Mouse (Mus musculus): ENCODE measurements around the gene Frat2. TPM values are rescaled to one million over a fixed set of nuclear protein-coding genes. Genes with fewer than 3 reads are reported as not detected.
A peak's percentile ranks its signal among the peaks of the same experiment; 100 is the strongest.

Gene Frat2
- polyA plus RNA-seq, 1 experiment, result 5.8 TPM

DNA sequence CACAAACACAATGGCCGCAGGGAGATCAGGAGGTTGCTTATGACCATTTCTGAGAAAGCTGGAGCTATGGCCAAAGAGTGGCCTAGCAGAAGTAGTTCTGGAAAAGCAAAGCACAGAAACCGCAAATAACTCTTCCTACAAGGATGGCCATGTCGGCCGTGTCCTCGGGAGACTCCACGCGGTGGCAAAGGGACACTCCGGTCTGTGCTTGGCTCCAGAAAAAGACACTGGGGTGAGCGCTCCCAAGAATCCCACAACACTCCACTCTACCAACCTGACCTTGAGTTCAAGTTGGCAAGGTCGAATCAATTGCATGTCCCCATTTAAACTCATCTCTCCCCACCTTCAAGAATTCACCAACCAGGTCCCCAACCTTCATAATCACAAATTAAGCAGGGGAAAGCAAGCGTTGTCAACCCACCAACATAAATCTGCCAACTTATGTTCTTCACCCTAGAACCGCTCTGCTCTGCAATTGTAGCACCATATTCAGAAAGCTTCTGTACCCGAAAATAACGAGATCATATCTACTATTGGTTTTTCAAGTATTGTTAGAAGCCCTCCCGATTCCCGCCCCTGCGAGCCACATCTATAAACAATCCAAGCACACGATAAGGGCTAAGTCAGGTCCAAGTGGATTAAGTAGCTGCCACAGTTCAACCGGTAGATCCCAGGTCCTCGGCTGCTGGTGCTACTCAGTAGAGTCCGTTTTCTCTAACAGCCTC, 1.4 kb downstream of the Frat2 start:
- H3K4me1 ChIP-seq (ENCODE audit: control insufficient read depth, insufficient read depth, low read length), result no peaks in the 10 kb centered on the region
- no peak overlapping the region for H3K27ac ChIP-seq (ENCODE audit: insufficient read depth, low read length)

DNA sequence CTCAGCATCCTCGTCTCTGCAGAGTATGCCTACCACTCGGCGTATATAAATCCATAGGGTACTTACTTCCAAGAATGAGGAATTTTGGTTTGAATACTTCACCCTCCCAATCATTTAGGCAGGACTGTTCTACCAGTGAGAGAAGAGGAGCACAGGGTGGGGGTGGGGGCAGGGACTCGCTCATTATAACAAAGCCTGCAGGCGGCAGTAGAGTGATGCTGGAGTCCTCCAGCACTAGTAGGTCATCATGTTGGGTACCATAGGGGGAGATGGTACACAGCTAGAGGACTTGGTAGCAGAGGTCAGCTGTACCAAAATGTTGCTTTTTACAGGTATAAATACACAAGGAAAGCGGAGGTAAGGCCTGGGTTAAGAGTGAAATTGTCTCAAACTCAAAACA, 3.6 kb downstream of the Frat2 start:
- no peaks in the 10 kb centered on the region for H3K4me1 ChIP-seq (ENCODE audit: control insufficient read depth, insufficient read depth, low read length)
- no peak overlapping the region for H3K27ac ChIP-seq (ENCODE audit: insufficient read depth, low read length)
- H3K4me3 ChIP-seq (ENCODE audit: insufficient read depth, low read length), result no peak overlapping the region
- TF ChIP-seq CTCF (IDR thresholded peaks at IDR 0.05; ENCODE audit: extremely low read depth, insufficient read depth, low read length) (0 out of 2 replicates have a peak, but pooled peaks have one; percentile 11), POLR2A (IDR thresholded peaks at IDR 0.05; ENCODE audit: extremely low read depth, insufficient read depth, low read length) (no peak)

More for the DNA sequence above, 1.4 kb downstream of the Frat2 start:
- H3K4me3 ChIP-seq (ENCODE audit: insufficient read depth, low read length), result peak overlapping the region; percentile 91
- TF ChIP-seq CTCF (IDR thresholded peaks at IDR 0.05; ENCODE audit: extremely low read depth, insufficient read depth, low read length) (no peak), POLR2A (IDR thresholded peaks at IDR 0.05; ENCODE audit: extremely low read depth, insufficient read depth, low read length) (no peak)

DNA sequence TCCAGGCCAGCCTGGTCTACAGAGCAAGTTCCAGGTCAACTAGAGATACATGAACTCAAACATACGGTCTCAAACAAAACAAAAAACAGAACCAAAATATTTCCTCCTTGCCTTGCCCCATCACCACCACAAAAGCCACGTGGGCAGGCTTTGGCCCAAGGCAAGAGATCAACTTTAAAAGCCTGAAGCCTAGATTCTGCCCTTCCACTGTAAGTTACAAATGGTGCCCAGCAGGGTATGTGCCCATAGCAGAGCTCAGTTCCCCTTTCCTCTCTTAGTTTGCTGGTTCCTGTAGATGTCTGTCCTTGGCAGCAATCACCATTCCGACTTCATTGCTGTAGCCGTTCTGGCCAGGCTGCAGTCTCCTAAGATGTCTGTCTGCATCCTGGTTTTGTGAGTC, 5.2 kb downstream of the Frat2 start:
- Histone ChIP-seq H3K4me3 (ENCODE audit: insufficient read depth, low read length) (no peak overlapping the region), H3K4me1 (ENCODE audit: control insufficient read depth, insufficient read depth, low read length) (no peaks in the 10 kb centered on the region), H3K27ac (ENCODE audit: insufficient read depth, low read length) (no peak overlapping the region)
- TF ChIP-seq POLR2A (IDR thresholded peaks at IDR 0.05; ENCODE audit: extremely low read depth, insufficient read depth, low read length) (no peak), CTCF (IDR thresholded peaks at IDR 0.05; ENCODE audit: extremely low read depth, insufficient read depth, low read length) (no peak)

DNA sequence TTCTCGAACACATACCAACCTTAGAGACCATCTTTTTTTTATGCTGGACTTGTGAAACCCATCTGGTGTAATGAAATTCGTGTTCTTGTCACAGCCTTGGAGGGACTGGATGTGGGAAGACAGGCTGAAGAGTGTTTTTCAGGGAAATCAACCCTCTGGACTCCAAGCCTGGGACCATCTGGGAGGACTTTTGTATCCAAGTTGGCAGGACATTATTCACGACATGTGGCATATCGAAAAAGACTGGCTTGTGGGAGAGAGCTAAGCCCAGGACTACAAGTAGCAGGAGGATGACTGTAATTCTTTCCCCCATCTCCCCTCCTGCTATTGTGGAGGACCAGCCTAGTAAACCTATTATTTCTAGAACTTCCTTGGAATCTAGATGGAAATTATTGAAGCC, 5.7 kb downstream of the Frat2 start:
- TF ChIP-seq POLR2A (IDR thresholded peaks at IDR 0.05; ENCODE audit: extremely low read depth, insufficient read depth, low read length) (no peak), CTCF (IDR thresholded peaks at IDR 0.05; ENCODE audit: extremely low read depth, insufficient read depth, low read length) (no peak)
- Histone ChIP-seq H3K4me3 (ENCODE audit: insufficient read depth, low read length) (no peak overlapping the region), H3K27ac (ENCODE audit: insufficient read depth, low read length) (no peak overlapping the region), H3K4me1 (ENCODE audit: control insufficient read depth, insufficient read depth, low read length) (no peaks in the 10 kb centered on the region)

DNA sequence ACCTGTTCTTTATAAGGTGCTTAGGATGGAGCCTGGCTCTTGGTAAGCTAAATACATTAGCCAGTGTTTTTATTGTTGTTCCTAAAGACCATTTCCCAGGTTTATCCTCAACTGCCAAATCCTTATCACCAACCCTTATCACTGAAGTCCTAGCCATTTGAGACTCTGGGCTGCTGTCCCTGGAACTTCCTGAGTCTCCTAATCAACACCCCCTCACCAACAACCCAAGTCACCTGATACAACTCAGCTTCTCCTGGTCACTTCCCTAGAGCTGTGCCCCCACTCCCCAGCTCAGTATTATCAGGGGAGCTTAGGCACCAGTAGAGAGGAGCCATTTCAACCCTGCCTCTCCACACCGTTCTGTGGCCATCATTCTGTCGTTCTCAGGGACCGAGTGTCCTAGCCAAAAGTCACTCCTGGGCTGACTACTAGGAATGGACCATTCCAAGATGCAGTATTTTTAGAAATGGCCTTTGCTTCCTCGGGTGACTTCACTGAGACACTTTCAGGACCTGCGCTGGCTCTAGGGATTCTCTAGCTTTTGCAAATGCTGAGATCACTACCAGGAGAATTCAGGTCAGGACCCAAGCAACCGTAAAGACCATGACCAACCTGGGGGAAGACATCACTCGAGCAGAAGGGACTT, 6.7 kb downstream of the Frat2 start:
- no peaks in the 10 kb centered on the region for H3K4me1 ChIP-seq (ENCODE audit: control insufficient read depth, insufficient read depth, low read length)
- no peak overlapping the region for H3K4me3 ChIP-seq (ENCODE audit: insufficient read depth, low read length)
- TF ChIP-seq CTCF (IDR thresholded peaks at IDR 0.05; ENCODE audit: extremely low read depth, insufficient read depth, low read length) (no peak), POLR2A (IDR thresholded peaks at IDR 0.05; ENCODE audit: extremely low read depth, insufficient read depth, low read length) (no peak)
- H3K27ac ChIP-seq (ENCODE audit: insufficient read depth, low read length), result no peak overlapping the region

DNA sequence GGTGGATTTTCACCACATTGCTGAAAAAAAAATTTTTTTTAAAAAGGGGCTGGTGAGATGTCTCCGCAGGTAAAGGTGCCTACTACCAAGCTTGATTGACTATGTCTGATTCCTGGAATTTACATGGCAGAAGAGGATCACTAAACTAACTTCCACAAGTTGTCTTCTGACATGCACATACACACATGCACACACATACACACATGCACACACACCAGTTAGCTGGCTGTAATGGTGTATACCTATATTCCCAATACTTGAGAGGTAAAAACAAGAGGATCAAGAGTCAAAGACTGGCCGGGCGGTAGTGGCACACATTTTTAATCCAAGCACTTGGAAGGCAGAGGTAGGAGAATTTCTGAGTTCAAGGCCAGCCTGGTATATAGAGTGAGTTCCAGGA, 8.2 kb downstream of the Frat2 start:
- H3K4me3 ChIP-seq (ENCODE audit: insufficient read depth, low read length), result no peak overlapping the region
- H3K27ac ChIP-seq (ENCODE audit: insufficient read depth, low read length), result no peak overlapping the region
- no peak for TF ChIP-seq POLR2A (IDR thresholded peaks at IDR 0.05; ENCODE audit: extremely low read depth, insufficient read depth, low read length)
- no peak for TF ChIP-seq CTCF (IDR thresholded peaks at IDR 0.05; ENCODE audit: extremely low read depth, insufficient read depth, low read length)
- H3K4me1 ChIP-seq (ENCODE audit: control insufficient read depth, insufficient read depth, low read length), result no peaks in the 10 kb centered on the region; the same call in 1 of the 2 replicates

DNA sequence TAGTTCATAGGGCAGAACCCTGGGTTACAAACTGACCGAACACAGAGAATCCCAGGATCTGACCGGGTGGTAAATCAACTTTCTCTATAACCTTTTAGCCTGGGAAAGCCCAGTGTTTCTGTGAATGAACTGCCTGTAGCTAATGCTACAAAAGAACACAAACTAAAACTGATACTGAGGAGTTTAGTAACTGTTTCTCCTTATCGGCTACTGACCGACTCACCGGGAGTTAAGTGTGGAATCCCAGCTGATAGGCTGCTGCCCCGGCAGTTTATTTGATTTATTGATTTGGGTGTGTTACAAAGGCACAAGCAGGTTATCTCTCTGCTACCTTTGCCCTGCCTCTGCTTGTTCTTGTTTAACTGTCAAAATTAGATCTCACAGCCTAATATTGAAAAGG, 9.1 kb downstream of the Frat2 start:
- TF ChIP-seq POLR2A (IDR thresholded peaks at IDR 0.05; ENCODE audit: extremely low read depth, insufficient read depth, low read length) (no peak), CTCF (IDR thresholded peaks at IDR 0.05; ENCODE audit: extremely low read depth, insufficient read depth, low read length) (no peak)
- H3K4me1 ChIP-seq (ENCODE audit: control insufficient read depth, insufficient read depth, low read length), result no peaks in the 10 kb centered on the region; the same call in 1 of the 2 replicates
- no peak overlapping the region for H3K27ac ChIP-seq (ENCODE audit: insufficient read depth, low read length)
- H3K4me3 ChIP-seq (ENCODE audit: insufficient read depth, low read length), result no peak overlapping the region

DNA sequence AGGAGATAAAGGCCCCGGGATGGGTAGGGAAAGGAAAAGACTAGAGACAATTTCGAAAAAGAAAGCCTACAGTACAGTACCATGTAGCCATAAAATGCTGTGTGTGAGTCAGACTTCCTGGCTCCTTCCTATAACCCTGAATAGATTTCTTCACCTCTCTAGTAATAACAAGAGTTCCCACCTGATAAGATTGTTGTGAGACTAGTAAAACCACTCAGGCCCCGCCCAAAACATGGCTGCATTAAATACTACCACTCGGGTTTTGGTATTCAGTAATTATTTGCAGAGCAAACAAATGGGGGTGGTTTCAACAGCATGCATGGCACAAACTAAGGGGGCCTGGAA, 10.0 kb downstream of the Frat2 start:
- Histone ChIP-seq H3K27ac (ENCODE audit: insufficient read depth, low read length) (no peak overlapping the region), H3K4me3 (ENCODE audit: insufficient read depth, low read length) (no peak overlapping the region), H3K4me1 (ENCODE audit: control insufficient read depth, insufficient read depth, low read length) (peaks cover under 1% of the 10 kb centered on the region; the same call in 1 of the 2 replicates)
- no peak for TF ChIP-seq CTCF (IDR thresholded peaks at IDR 0.05; ENCODE audit: extremely low read depth, insufficient read depth, low read length)

DNA sequence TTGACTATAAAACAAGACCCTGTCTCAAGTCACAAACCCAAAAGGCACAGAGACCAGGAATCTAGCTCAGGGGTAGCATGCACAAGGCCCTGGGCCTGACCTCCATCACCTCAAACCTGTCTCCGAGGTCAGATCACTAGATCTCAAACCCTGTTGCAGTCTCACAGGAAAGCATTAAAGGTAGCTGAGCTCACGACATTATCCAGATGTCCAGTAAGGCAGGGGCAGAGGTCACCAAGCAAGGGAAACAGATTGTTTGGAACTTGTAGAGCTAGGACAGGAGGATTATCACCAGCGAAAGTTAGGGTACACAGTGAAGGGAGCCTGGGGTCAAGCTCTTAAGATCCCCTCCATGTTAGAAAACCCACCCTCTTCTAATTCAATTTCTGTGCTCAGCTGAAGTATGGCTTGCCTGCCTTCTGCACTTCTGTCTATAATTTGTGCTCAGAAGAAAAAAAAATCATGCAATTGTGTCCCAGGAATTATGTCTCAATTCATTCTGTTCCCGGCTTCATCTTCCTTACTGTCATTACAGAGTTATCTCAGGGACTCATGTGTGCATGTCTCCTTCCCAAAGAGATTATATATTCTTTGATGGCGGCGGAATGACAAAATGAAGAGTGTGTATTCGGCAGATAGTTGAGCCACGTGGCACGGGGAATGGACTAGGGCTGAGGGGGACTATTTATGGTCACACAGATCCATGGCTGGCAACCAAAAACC, 10.6 kb downstream of the Frat2 start:
- TF ChIP-seq CTCF (IDR thresholded peaks at IDR 0.05; ENCODE audit: extremely low read depth, insufficient read depth, low read length), result no peak
- no peak for TF ChIP-seq POLR2A (IDR thresholded peaks at IDR 0.05; ENCODE audit: extremely low read depth, insufficient read depth, low read length)
- no peak overlapping the region for H3K27ac ChIP-seq (ENCODE audit: insufficient read depth, low read length)
- H3K4me1 ChIP-seq (ENCODE audit: control insufficient read depth, insufficient read depth, low read length), result peaks cover 2% of the 10 kb centered on the region; the same call in 1 of the 2 replicates
- H3K4me3 ChIP-seq (ENCODE audit: insufficient read depth, low read length), result no peak overlapping the region
